13 mouse cellular contexts compared by ENCODE assay signal in the genomic region with DNA sequence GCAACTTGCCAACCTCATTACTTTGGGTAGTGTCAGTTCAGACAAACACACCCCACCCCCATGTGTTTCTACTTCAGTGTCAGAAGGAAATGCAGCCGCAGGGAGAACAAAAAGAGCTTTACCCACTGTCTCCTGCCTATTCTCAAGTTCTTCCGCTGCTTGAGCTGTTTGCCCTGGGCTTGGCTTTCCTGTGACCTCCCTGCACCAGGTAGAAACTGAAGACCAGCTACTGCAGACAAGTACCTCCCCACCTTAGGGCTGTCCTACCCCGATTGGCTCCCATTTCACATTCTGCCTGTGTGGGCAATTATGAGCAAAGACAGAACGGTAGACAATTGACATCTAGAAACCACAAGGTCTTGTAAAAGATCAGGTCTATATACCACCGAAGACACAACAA. TPM values are rescaled to one million over a fixed set of nuclear protein-coding genes. Genes with fewer than 3 reads are reported as not detected.
DNase-seq lines count a peak whose midpoint lies in the region; ATAC-seq lines count a peak whose summit lies in the region.
"Had no signal": no experiment of that assay in that cellular context is flagged by ENCODE, and none has a peak within 500 bp of the region (broad histone marks: within the 10 kb centered on the region; RNA-seq: fewer than 3 reads in every experiment).

TSS of gene Themis (plus strand) at position 100 of the 400 bp plus-strand sequence.

- no peak for ATAC-seq in monocyte, adult 5-6 weeks (replicated peaks; ENCODE audit: insufficient number of reproducible peaks, low FRiP score, low TSS enrichment, poor library complexity, severe bottlenecking)
- ATAC-seq: midbrain, embryonic 15.5 days had no signal

- DNase-seq in embryo, embryonic 11 days: peak; percentile 6
- no peak for DNase-seq in embryo, embryonic 10 days (ENCODE audit: low spot score)
- peak; percentile 75 to 80 for DNase-seq in CD8-positive naive resting alpha-beta T cell, adult 2 months (ENCODE audit: low read depth in 2 of 2, low spot score in 2 of 2)
- DNase-seq in lung, postnatal 36 days: peak; percentile 16
- peak; percentile 77 to 90 for DNase-seq in thymus, adult 18-20 months
- DNase-seq in cerebellum, postnatal 36 days: no peak
- no peak for DNase-seq in ovary, postnatal 10 days (ENCODE audit: low spot score)
- DNase-seq: adrenal gland, postnatal 36 days; kidney, adult 18-20 months; right cerebral cortex, postnatal 14 days had no signal

RNA-seq across cellular contexts. Expression of gene Themis, which starts in this region (rescaled TPM):
- 0.67 to 1.1 TPM (median 1.1 TPM) in 3 replicates for total RNA-seq in monocyte, adult 5-6 weeks (2017)
- total RNA-seq: adrenal gland, postnatal 36 days; left cerebral cortex, adult 2 months had no signal

Comparison
In these comparisons a context has a peak if more than half of its experiments do, and no peak if none do; other contexts are left out.
1. DNase-seq: peak in embryo, embryonic 11 days (single experiment), CD8-positive naive resting alpha-beta T cell, adult 2 months (2 of 2), lung, postnatal 36 days (single experiment) and thymus, adult 18-20 months (2 of 2); none in embryo, embryonic 10 days (single experiment), cerebellum, postnatal 36 days (0 of 2) and ovary, postnatal 10 days (single experiment).